ENCODE assay signal across 14 mouse cellular contexts in genomic region chr11:119637519-119637918, GRCm38 (mm10). TPM values are rescaled to one million over a fixed set of nuclear protein-coding genes. Genes with fewer than 3 reads are reported as not detected.
DNase-seq lines count a peak whose midpoint lies in the region; ATAC-seq and TF ChIP-seq lines count a peak whose summit lies in the region.
"Had no signal": no experiment of that assay in that cellular context is flagged by ENCODE, and none has a peak within 500 bp of the region (broad histone marks: within the 10 kb centered on the region; RNA-seq: fewer than 3 reads in every experiment).

No protein-coding gene starts in this region.

- H3K27ac ChIP-seq in kidney, embryonic 16.5 days (ENCODE audit: low read length) = no peak overlapping the region
- H3K27ac ChIP-seq in lung, postnatal 0 days (ENCODE audit: low read length) = no peak overlapping the region

- H3K9ac ChIP-seq in kidney, embryonic 16.5 days (replicated peaks; ENCODE audit: low read length) = no peak overlapping the region
- no peak overlapping the region for H3K9ac ChIP-seq in lung, postnatal 0 days (replicated peaks; ENCODE audit: low read depth)

- H3K4me1 ChIP-seq in kidney, embryonic 16.5 days (ENCODE audit: insufficient read depth, low read length) = peaks cover 10% of the 10 kb centered on the region; the same call in 1 of the 2 replicates
- H3K4me1 ChIP-seq in lung, postnatal 0 days (ENCODE audit: insufficient read depth, low read depth, low read length) = no peaks in the 10 kb centered on the region

- no peak overlapping the region for H3K4me2 ChIP-seq in kidney, embryonic 16.5 days (replicated peaks; ENCODE audit: low read depth, low read length)
- H3K4me2 ChIP-seq in lung, postnatal 0 days (replicated peaks; ENCODE audit: low read depth, low read length) = no peak overlapping the region

- peak; percentile 70 for ATAC-seq in kidney, embryonic 16.5 days (ENCODE audit: low FRiP score, low TSS enrichment)
- no peak for ATAC-seq in lung, postnatal 0 days
- ATAC-seq: forebrain, embryonic 14.5 days; Patski had no signal

- peak; percentile 55 to 66 for DNase-seq in cerebellum, postnatal 14 days
- DNase-seq in cerebellum, adult 8-10 months = no peak
- DNase-seq in kidney, adult 11 months = no peak
- DNase-seq in lung, postnatal 0 days (ENCODE audit: low spot score) = no peak
- DNase-seq in lung, adult 18-20 months = no peak
- DNase-seq in cerebellum, postnatal 36 days = peak; percentile 42 to 43
- no peak for DNase-seq in adrenal gland, adult (ENCODE audit: inconsistent age in 2 of 2, low spot score in 1 of 2)
- DNase-seq: adrenal gland, postnatal 14 days; B cell, adult 2 months; heart, postnatal 4 days had no signal

- H3K27me3 ChIP-seq in kidney, embryonic 16.5 days (ENCODE audit: insufficient read depth, low read length) = no peaks in the 10 kb centered on the region
- no peaks in the 10 kb centered on the region for H3K27me3 ChIP-seq in lung, postnatal 0 days (replicated peaks; ENCODE audit: insufficient read depth, low read length)
- H3K27me3 ChIP-seq: Patski had no signal

- no peak overlapping the region for H3K4me3 ChIP-seq in kidney, embryonic 16.5 days (ENCODE audit: low read length)
- H3K4me3 ChIP-seq in lung, postnatal 0 days (ENCODE audit: low read depth, low read length) = no peak overlapping the region
- H3K4me3 ChIP-seq: myocyte had no signal

- no peak for TF ChIP-seq EP300 in lung, postnatal 0 days (IDR thresholded peaks at IDR 0.05)

- TF ChIP-seq CTCF in lung, postnatal 0 days (IDR thresholded peaks at IDR 0.05) = peak; percentile 68

- H3K9me3 ChIP-seq in kidney, embryonic 16.5 days (ENCODE audit: low read length) = no peaks in the 10 kb centered on the region
- no peaks in the 10 kb centered on the region for H3K9me3 ChIP-seq in lung, postnatal 0 days (ENCODE audit: low read length)

- 36% methylated on average over 6 of the region's 6 CpGs for WGBS in kidney, embryonic 16.5 days
- 73% methylated on average over 6 of the region's 6 CpGs for WGBS in lung, postnatal 0 days

- H3K36me3 ChIP-seq in kidney, embryonic 16.5 days (ENCODE audit: insufficient read depth, low read length) = no peaks in the 10 kb centered on the region
- no peaks in the 10 kb centered on the region for H3K36me3 ChIP-seq in lung, postnatal 0 days (ENCODE audit: insufficient read depth, low read length)

RNA-seq across cellular contexts. Expression of gene Rptor, which starts 34.8 kb away (rescaled TPM):
- polyA plus RNA-seq in kidney, embryonic 16.5 days (2015; fragmentation: Nextera tagmentation; extraction: Ambion mirVana) = 9.1 and 9.9 TPM in 2 replicates
- polyA plus RNA-seq in lung, postnatal 0 days (2015; fragmentation: Nextera tagmentation; extraction: Ambion mirVana) = 5.3 and 5.6 TPM in 2 replicates

Comparison
In these comparisons a context has a peak if more than half of its experiments do, and no peak if none do; other contexts are left out.
1. DNase-seq: peak in cerebellum, postnatal 14 days (2 of 2) and cerebellum, postnatal 36 days (2 of 2); none in cerebellum, adult 8-10 months (single experiment), kidney, adult 11 months (single experiment), lung, postnatal 0 days (single experiment), lung, adult 18-20 months (0 of 2) and adrenal gland, adult (0 of 2).